Mouse (Mus musculus): ENCODE data around the gene Slc25a53. TPM values are rescaled to one million over a fixed set of nuclear protein-coding genes. Genes with fewer than 3 reads are reported as not detected.
A peak's percentile ranks its signal among the peaks of the same experiment; 100 is the strongest.
"Not testable (repeated sequence)": the region's sequence is repeated elsewhere in the genome, so short reads cannot be mapped to it uniquely, and the experiment has no call there.

The Slc25a53 gene
- polyA plus RNA-seq, 1 experiment from 2014 or later: 13.7 TPM

- WGBS: 56% methylated on average over 2 of the region's 2 CpGs
- H3K36me3 ChIP-seq (ENCODE audit: control insufficient read depth, insufficient read depth, low read length): no peaks in the 10 kb centered on the region
- no peaks in the 10 kb centered on the region for H3K9me3 ChIP-seq (ENCODE audit: control insufficient read depth, low read length)
- no peak overlapping the region for H3K4me2 ChIP-seq (ENCODE audit: low read depth)
- H3K27me3 ChIP-seq (ENCODE audit: control insufficient read depth, insufficient read depth, low read length): 0 out of 2 replicates have a peak, but pooled peaks cover 2% of the 10 kb centered on the region
- H3K9ac ChIP-seq (ENCODE audit: low read length): no peak overlapping the region
- no peak overlapping the region for H3K27ac ChIP-seq (ENCODE audit: low read depth, low read length)
- DNase-seq (ENCODE audit: low spot score) (no peak), ATAC-seq (ENCODE audit: insufficient read depth, low FRiP score, low TSS enrichment) (no peak)
- H3K4me3 ChIP-seq (ENCODE audit: low read depth, low read length): no peak overlapping the region
- H3K4me1 ChIP-seq (ENCODE audit: control insufficient read depth, insufficient read depth, low read length): no peaks in the 10 kb centered on the region
Measured at GRCm38 (mm10) chrX:136991274-136991673, 46.8 kb downstream of the Slc25a53 start.

GRCm38 (mm10) chrX:136986039-136986438, 52.1 kb downstream of the Slc25a53 start:
- Histone ChIP-seq H3K4me3 (ENCODE audit: low read depth, low read length) (no peak overlapping the region), H3K9me3 (ENCODE audit: control insufficient read depth, low read length) (no peaks in the 10 kb centered on the region), H3K36me3 (ENCODE audit: control insufficient read depth, insufficient read depth, low read length) (no peaks in the 10 kb centered on the region), H3K27me3 (ENCODE audit: control insufficient read depth, insufficient read depth, low read length) (no peaks in the 10 kb centered on the region), H3K4me2 (ENCODE audit: low read depth) (no peak overlapping the region), H3K27ac (ENCODE audit: low read depth, low read length) (no peak overlapping the region), H3K9ac (ENCODE audit: low read length) (no peak overlapping the region), H3K4me1 (ENCODE audit: control insufficient read depth, insufficient read depth, low read length) (no peaks in the 10 kb centered on the region)
- DNase-seq (ENCODE audit: low spot score): no peak
- no peak for ATAC-seq (ENCODE audit: insufficient read depth, low FRiP score, low TSS enrichment)

GRCm38 (mm10) chrX:136978616-136979015, 59.5 kb downstream of the Slc25a53 start:
- Histone ChIP-seq H3K27me3 (ENCODE audit: control insufficient read depth, insufficient read depth, low read length) (no peaks in the 10 kb centered on the region), H3K4me2 (ENCODE audit: low read depth) (no peak overlapping the region), H3K4me1 (ENCODE audit: control insufficient read depth, insufficient read depth, low read length) (no peaks in the 10 kb centered on the region), H3K36me3 (ENCODE audit: control insufficient read depth, insufficient read depth, low read length) (no peaks in the 10 kb centered on the region), H3K9ac (ENCODE audit: low read length) (no peak overlapping the region), H3K27ac (ENCODE audit: low read depth, low read length) (no peak overlapping the region), H3K4me3 (ENCODE audit: low read depth, low read length) (no peak overlapping the region), H3K9me3 (ENCODE audit: control insufficient read depth, low read length) (no peaks in the 10 kb centered on the region)
- ATAC-seq (ENCODE audit: insufficient read depth, low FRiP score, low TSS enrichment): no peak
- DNase-seq (ENCODE audit: low spot score): no peak

- H3K4me1 ChIP-seq (ENCODE audit: control insufficient read depth, insufficient read depth, low read length): no peaks in the 10 kb centered on the region
- ATAC-seq (ENCODE audit: insufficient read depth, low FRiP score, low TSS enrichment): peak; percentile 100
- H3K9me3 ChIP-seq (ENCODE audit: control insufficient read depth, low read length): no peaks in the 10 kb centered on the region
- H3K9ac ChIP-seq (ENCODE audit: low read length): 0 out of 2 replicates have a peak within 1 kb of the TSS, but pooled peaks have one; percentile 18
- H3K27me3 ChIP-seq (ENCODE audit: control insufficient read depth, insufficient read depth, low read length): no peaks in the 10 kb centered on the region
- H3K36me3 ChIP-seq (ENCODE audit: control insufficient read depth, insufficient read depth, low read length): no peaks in the 10 kb centered on the region
- H3K27ac ChIP-seq (ENCODE audit: low read depth, low read length): no peak within 1 kb of the TSS
- peak within 1 kb of the TSS; percentile 34 for H3K4me3 ChIP-seq (ENCODE audit: low read depth, low read length)
- peak within 1 kb of the TSS; percentile 41 for H3K4me2 ChIP-seq (ENCODE audit: low read depth)
- WGBS: 30% methylated on average over 15 of the region's 15 CpGs
- peak; percentile 68 for DNase-seq (ENCODE audit: low spot score)
Measured at GRCm38 (mm10) chrX:136976424-136977084, 61.5 kb downstream of the Slc25a53 start, which contains the start of the genes Tmsb15l and Tmsb15b1. TSS of gene Tmsb15l (minus strand) at chrX:136976869. TSS of gene Tmsb15b1 (minus strand) at chrX:136976874.

DNA sequence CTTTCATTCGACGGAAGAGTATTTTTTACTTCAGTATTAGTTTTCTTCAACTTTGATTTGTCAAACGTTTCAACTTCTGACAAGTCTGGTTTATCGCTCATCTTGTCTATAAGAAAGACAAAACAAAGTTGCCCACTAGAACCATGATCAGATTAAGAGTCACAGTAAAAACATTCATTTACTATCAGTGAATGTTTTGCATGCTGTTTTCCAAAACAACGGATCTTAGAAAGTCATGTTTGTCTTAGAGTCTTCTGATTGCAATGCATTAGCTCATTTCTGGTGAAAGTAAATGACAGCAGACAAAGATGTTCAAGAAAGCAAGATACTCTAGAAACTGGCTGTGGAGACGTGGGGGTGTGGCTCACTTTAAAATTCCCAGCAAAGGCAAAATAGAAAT, 62.7 kb downstream of the Slc25a53 start, which contains the start of gene Tmsb15b2:
TSS of gene Tmsb15b2 (minus strand) at position 101 of the 400 bp plus-strand sequence.
- H3K27ac ChIP-seq (ENCODE audit: low read depth, low read length); DNase-seq (ENCODE audit: low spot score); ATAC-seq (ENCODE audit: insufficient read depth, low FRiP score, low TSS enrichment); H3K36me3 ChIP-seq (ENCODE audit: control insufficient read depth, insufficient read depth, low read length); H3K4me1 ChIP-seq (ENCODE audit: control insufficient read depth, insufficient read depth, low read length); H3K27me3 ChIP-seq (ENCODE audit: control insufficient read depth, insufficient read depth, low read length); H3K9me3 ChIP-seq (ENCODE audit: control insufficient read depth, low read length); H3K9ac ChIP-seq (ENCODE audit: low read length): not testable (repeated sequence)
- H3K4me3 ChIP-seq (ENCODE audit: low read depth, low read length): peak within 1 kb of the TSS; percentile 34
- WGBS: 84% methylated on average over 6 of the region's 6 CpGs
- peak within 1 kb of the TSS; percentile 41 for H3K4me2 ChIP-seq (ENCODE audit: low read depth)

- no peak overlapping the region for H3K27ac ChIP-seq (ENCODE audit: low read depth, low read length)
Measured at GRCm38 (mm10) chrX:136959688-136960087, 78.4 kb downstream of the Slc25a53 start.

DNA sequence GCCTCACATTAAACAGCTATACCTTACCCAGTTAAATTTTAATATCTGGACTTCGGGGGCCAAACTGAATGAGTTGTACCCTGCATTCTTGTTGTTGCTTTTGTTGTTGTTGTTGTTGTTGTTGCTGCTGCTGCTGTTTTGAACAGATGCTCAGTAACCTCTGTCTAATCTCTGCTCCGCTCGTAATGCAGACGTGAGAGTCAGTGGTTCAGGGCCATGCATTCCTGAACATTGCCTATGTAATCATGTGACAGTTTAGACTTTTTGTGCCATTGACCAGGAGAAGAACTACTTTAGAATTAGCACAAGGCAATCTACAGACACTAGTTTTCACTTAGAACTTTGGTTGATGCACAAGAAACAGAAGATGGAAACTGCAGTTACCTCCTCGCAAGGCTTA, 79.8 kb downstream of the Slc25a53 start:
- H3K36me3 ChIP-seq (ENCODE audit: control insufficient read depth, insufficient read depth, low read length); DNase-seq (ENCODE audit: low spot score); H3K4me2 ChIP-seq (ENCODE audit: low read depth); H3K4me1 ChIP-seq (ENCODE audit: control insufficient read depth, insufficient read depth, low read length); H3K27ac ChIP-seq (ENCODE audit: low read depth, low read length); H3K9ac ChIP-seq (ENCODE audit: low read length); H3K4me3 ChIP-seq (ENCODE audit: low read depth, low read length); H3K9me3 ChIP-seq (ENCODE audit: control insufficient read depth, low read length); H3K27me3 ChIP-seq (ENCODE audit: control insufficient read depth, insufficient read depth, low read length): not testable (repeated sequence)
- 0 out of 2 replicates have a peak, but pooled peaks have one; percentile 32 for ATAC-seq (ENCODE audit: insufficient read depth, low FRiP score, low TSS enrichment)
- WGBS: 64% methylated on average over 5 of the region's 5 CpGs

More at GRCm38 (mm10) chrX:136959688-136960087, 78.4 kb downstream of the Slc25a53 start:
- ATAC-seq (ENCODE audit: insufficient read depth, low FRiP score, low TSS enrichment) (no peak), DNase-seq (ENCODE audit: low spot score) (no peak)
- 23% methylated on average over 2 of the region's 2 CpGs for WGBS
- H3K4me2 ChIP-seq (ENCODE audit: low read depth): no peak overlapping the region
- H3K9ac ChIP-seq (ENCODE audit: low read length): no peak overlapping the region
- H3K9me3 ChIP-seq (ENCODE audit: control insufficient read depth, low read length): no peaks in the 10 kb centered on the region
- H3K4me3 ChIP-seq (ENCODE audit: low read depth, low read length): no peak overlapping the region
- no peaks in the 10 kb centered on the region for H3K36me3 ChIP-seq (ENCODE audit: control insufficient read depth, insufficient read depth, low read length)
- no peaks in the 10 kb centered on the region for H3K4me1 ChIP-seq (ENCODE audit: control insufficient read depth, insufficient read depth, low read length)
- no peaks in the 10 kb centered on the region for H3K27me3 ChIP-seq (ENCODE audit: control insufficient read depth, insufficient read depth, low read length)

DNA sequence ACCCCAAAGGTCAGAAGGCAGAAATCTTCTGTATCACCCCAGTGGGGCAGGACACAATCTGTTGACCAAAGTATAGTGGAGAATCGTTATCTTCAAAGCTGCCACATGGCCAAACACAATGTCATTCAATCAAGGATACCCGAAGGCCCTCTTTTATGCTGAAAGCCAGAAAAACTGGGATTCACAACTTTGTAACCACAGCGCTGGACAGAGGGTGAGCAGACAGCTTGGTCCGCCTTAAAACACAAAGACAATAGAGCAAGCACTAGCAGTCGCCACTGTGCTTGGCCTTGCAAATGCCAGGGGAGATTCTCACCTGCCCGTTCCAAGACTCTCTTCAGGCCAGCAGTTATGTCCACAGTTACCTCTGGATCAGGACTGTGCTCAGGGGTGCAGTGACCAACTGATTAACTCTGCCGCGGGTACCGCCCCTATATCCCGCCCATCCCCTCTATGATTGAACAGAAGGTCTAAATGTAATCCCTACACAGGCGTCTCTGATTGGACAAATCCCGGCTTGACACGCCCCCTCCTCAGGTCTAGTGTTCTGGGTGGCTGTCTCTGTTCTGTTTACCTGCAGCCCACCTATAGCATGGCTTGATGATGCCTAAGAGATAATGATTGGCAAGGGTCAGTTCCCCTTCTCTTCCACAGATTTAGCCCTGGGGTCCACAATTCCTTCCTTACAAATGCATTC, 80.4 kb downstream of the Slc25a53 start:
- H3K9me3 ChIP-seq (ENCODE audit: control insufficient read depth, low read length); H3K36me3 ChIP-seq (ENCODE audit: control insufficient read depth, insufficient read depth, low read length); H3K4me1 ChIP-seq (ENCODE audit: control insufficient read depth, insufficient read depth, low read length); H3K27me3 ChIP-seq (ENCODE audit: control insufficient read depth, insufficient read depth, low read length); H3K27ac ChIP-seq (ENCODE audit: low read depth, low read length); H3K9ac ChIP-seq (ENCODE audit: low read length); H3K4me3 ChIP-seq (ENCODE audit: low read depth, low read length): not testable (repeated sequence)
- ATAC-seq (ENCODE audit: insufficient read depth, low FRiP score, low TSS enrichment): peak; percentile 99
- peak; percentile 64 for DNase-seq (ENCODE audit: low spot score)
- peak overlapping the region; percentile 41 for H3K4me2 ChIP-seq (ENCODE audit: low read depth)
- WGBS: 31% methylated on average over 13 of the region's 13 CpGs

DNA sequence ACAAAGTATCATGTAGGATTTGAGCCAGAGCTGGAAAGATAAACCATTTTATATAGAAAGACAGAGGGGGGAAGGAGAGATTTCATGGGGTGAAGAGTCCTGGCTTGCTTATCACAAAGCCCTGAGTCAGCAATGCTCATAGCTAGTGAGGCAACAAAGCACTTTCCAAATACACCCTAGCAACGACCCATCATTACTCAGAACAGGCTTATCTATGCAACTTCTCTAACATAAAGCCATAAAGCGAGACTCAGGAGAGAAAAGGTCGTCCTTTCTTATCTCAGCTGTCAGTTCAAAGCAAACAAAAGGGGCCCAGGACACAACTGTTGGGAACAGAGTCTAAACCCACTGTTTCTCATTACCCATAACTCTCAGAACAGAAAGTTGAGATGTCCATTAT, 100.1 kb downstream of the Slc25a53 start:
- WGBS: 45% methylated on average over 3 of the region's 3 CpGs

More for the DNA sequence above, 100.1 kb downstream of the Slc25a53 start:
- DNase-seq (ENCODE audit: low spot score): no peak
- Histone ChIP-seq H3K9me3 (ENCODE audit: control insufficient read depth, low read length) (no peaks in the 10 kb centered on the region), H3K27me3 (ENCODE audit: control insufficient read depth, insufficient read depth, low read length) (no peaks in the 10 kb centered on the region), H3K9ac (ENCODE audit: low read length) (no peak overlapping the region), H3K4me2 (ENCODE audit: low read depth) (no peak overlapping the region), H3K4me1 (ENCODE audit: control insufficient read depth, insufficient read depth, low read length) (no peaks in the 10 kb centered on the region), H3K4me3 (ENCODE audit: low read depth, low read length) (no peak overlapping the region), H3K27ac (ENCODE audit: low read depth, low read length) (no peak overlapping the region), H3K36me3 (ENCODE audit: control insufficient read depth, insufficient read depth, low read length) (no peaks in the 10 kb centered on the region)
- no peak for ATAC-seq (ENCODE audit: insufficient read depth, low FRiP score, low TSS enrichment)

Measured in neural tube, embryonic 11.5 days (tissue).